Mouse (Mus musculus): Measurements from ENCODE around the gene Gm13691. TPM values are rescaled to one million over a fixed set of nuclear protein-coding genes. Genes with fewer than 3 reads are reported as not detected.
"Not testable (repeated sequence)": the region's sequence is repeated elsewhere in the genome, so short reads cannot be mapped to it uniquely, and the experiment has no call there.

Gene Gm13691
- polyA plus RNA-seq (2015; fragmentation: Nextera tagmentation; extraction: Ambion mirVana) = not detected in 2 replicates

DNA sequence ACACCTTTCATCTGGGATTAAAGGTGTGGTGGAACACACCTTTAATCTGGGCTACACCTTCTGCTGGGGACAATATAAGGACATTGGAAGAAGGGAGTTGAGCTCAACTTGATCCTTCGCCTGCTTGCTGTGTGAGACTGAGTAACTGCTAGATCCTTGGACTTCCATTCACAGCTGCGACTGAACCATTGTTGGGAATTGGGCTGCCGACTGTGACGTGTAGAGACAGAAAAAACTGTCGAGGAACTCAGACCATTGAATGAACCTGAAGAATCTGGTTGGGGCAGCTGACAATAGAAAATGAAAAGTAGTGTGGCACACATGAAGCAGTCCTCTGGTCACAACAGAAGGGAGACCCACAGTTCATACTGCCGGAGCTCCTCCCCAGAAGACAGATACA, at the start of gene Gm13691:
TSS of gene Gm13691 (plus strand) at position 301 of the 400 bp plus-strand sequence.
- not testable (repeated sequence) for H3K36me3 ChIP-seq (ENCODE audit: control insufficient read depth, insufficient read depth); H3K9ac ChIP-seq (ENCODE audit: low read length); H3K4me1 ChIP-seq (ENCODE audit: control insufficient read depth, insufficient read depth, low read length); H3K9me3 ChIP-seq (replicated peaks; ENCODE audit: control insufficient read depth, low read length); H3K4me3 ChIP-seq (ENCODE audit: low read length); ATAC-seq (replicated peaks; ENCODE audit: extremely low read depth, insufficient read depth, low FRiP score); H3K27me3 ChIP-seq (ENCODE audit: control insufficient read depth, insufficient read depth, low read length); H3K27ac ChIP-seq (ENCODE audit: low read length); H3K4me2 ChIP-seq (ENCODE audit: low read depth, low read length)
- WGBS = no CpG with 5 or more reads among the region's 6 CpGs

DNA sequence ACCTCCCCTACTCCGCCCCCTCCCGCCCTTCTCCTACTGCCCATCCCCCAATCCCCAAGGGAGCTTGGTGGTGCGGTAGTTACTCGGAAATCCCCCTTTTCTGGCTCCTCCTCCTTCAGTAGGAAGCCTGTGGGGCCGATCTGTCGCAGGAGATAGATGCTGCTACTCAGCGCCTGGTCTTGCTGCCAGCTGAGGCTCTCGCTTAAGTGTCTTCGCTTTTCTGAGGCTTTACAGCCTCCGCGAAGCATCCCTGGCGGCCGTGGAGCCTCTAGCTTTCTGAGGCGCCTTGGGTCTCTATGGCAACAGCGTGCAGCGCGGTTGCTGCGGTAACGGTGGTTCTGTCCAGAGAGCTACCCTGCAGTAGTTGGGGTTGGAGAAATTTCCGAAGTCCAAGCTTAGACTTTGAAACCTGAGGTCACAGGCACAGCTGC, 49.4 kb upstream of the Gm13691 start, which contains the start of gene Zswim2:
TSS of gene Zswim2 (minus strand) at position 298 of the 431 bp plus-strand sequence.
- Histone ChIP-seq H3K27me3 (ENCODE audit: control insufficient read depth, insufficient read depth, low read length) (no peaks in the 10 kb centered on the region), H3K36me3 (ENCODE audit: control insufficient read depth, insufficient read depth) (no peaks in the 10 kb centered on the region), H3K4me2 (ENCODE audit: low read depth, low read length) (peak within 1 kb of the TSS; percentile 59), H3K4me3 (ENCODE audit: low read length) (peak within 1 kb of the TSS; percentile 33), H3K27ac (ENCODE audit: low read length) (no peak within 1 kb of the TSS), H3K4me1 (ENCODE audit: control insufficient read depth, insufficient read depth, low read length) (peaks cover 4% of the 10 kb centered on the region), H3K9ac (ENCODE audit: low read length) (no peak within 1 kb of the TSS), H3K9me3 (replicated peaks; ENCODE audit: control insufficient read depth, low read length) (no peaks in the 10 kb centered on the region)
- 0 out of 2 replicates have a peak, but pooled peaks have one; percentile 45 for ATAC-seq (replicated peaks; ENCODE audit: extremely low read depth, insufficient read depth, low FRiP score)
- WGBS = 2% methylated on average over 20 of the region's 20 CpGs

GRCm38 (mm10) chr2:83941378-83941777, 49.0 kb upstream of the Gm13691 start:
- Histone ChIP-seq H3K9me3 (replicated peaks; ENCODE audit: control insufficient read depth, low read length) (no peaks in the 10 kb centered on the region), H3K27ac (ENCODE audit: low read length) (no peak overlapping the region), H3K27me3 (ENCODE audit: control insufficient read depth, insufficient read depth, low read length) (no peaks in the 10 kb centered on the region), H3K9ac (ENCODE audit: low read length) (no peak overlapping the region), H3K4me3 (ENCODE audit: low read length) (peak overlapping the region; percentile 33; the same call in 1 of the 2 replicates), H3K36me3 (ENCODE audit: control insufficient read depth, insufficient read depth) (no peaks in the 10 kb centered on the region), H3K4me2 (ENCODE audit: low read depth, low read length) (peak overlapping the region; percentile 59), H3K4me1 (ENCODE audit: control insufficient read depth, insufficient read depth, low read length) (peaks cover 4% of the 10 kb centered on the region)
- ATAC-seq (replicated peaks; ENCODE audit: extremely low read depth, insufficient read depth, low FRiP score) = no peak
- WGBS = 46% methylated on average over 3 of the region's 3 CpGs

DNA sequence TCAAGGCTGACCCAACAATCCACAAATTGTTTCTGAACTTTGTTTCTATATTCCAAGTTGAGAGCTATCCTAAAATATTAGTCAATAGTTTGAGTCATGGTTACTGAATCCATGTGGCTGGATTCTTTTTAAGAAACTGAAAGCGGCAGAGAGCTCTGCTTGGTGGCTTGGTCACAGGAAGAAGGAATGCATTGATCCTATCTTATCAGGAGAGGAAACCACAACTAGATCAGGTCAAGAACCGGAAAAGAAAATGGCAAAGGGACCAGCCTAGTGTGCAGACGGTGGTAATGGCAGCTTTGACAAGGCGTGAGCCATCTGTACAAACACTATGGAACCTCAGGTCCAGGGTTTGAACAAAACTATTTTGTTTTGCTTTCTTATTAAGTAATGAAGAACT, 48.6 kb upstream of the Gm13691 start:
- Histone ChIP-seq H3K36me3 (ENCODE audit: control insufficient read depth, insufficient read depth) (no peaks in the 10 kb centered on the region), H3K27ac (ENCODE audit: low read length) (no peak overlapping the region), H3K4me1 (ENCODE audit: control insufficient read depth, insufficient read depth, low read length) (peaks cover 4% of the 10 kb centered on the region), H3K4me2 (ENCODE audit: low read depth, low read length) (no peak overlapping the region), H3K9me3 (replicated peaks; ENCODE audit: control insufficient read depth, low read length) (no peaks in the 10 kb centered on the region), H3K9ac (ENCODE audit: low read length) (no peak overlapping the region), H3K27me3 (ENCODE audit: control insufficient read depth, insufficient read depth, low read length) (no peaks in the 10 kb centered on the region), H3K4me3 (ENCODE audit: low read length) (no peak overlapping the region)
- 37% methylated on average over 4 of the region's 4 CpGs for WGBS
- no peak for ATAC-seq (replicated peaks; ENCODE audit: extremely low read depth, insufficient read depth, low FRiP score)

DNA sequence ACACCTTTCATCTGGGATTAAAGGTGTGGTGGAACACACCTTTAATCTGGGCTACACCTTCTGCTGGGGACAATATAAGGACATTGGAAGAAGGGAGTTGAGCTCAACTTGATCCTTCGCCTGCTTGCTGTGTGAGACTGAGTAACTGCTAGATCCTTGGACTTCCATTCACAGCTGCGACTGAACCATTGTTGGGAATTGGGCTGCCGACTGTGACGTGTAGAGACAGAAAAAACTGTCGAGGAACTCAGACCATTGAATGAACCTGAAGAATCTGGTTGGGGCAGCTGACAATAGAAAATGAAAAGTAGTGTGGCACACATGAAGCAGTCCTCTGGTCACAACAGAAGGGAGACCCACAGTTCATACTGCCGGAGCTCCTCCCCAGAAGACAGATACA, 35.0 kb upstream of the Gm13691 start, which contains the start of gene Gm13698:
TSS of gene Gm13698 (plus strand) at position 301 of the 400 bp plus-strand sequence.
- H3K27ac ChIP-seq (ENCODE audit: low read length); H3K9ac ChIP-seq (ENCODE audit: low read length); H3K4me1 ChIP-seq (ENCODE audit: control insufficient read depth, insufficient read depth, low read length); H3K4me3 ChIP-seq (ENCODE audit: low read length); H3K9me3 ChIP-seq (replicated peaks; ENCODE audit: control insufficient read depth, low read length); ATAC-seq (replicated peaks; ENCODE audit: extremely low read depth, insufficient read depth, low FRiP score); H3K36me3 ChIP-seq (ENCODE audit: control insufficient read depth, insufficient read depth); H3K4me2 ChIP-seq (ENCODE audit: low read depth, low read length); H3K27me3 ChIP-seq (ENCODE audit: control insufficient read depth, insufficient read depth, low read length): not testable (repeated sequence)
- WGBS = no CpG with 5 or more reads among the region's 6 CpGs

DNA sequence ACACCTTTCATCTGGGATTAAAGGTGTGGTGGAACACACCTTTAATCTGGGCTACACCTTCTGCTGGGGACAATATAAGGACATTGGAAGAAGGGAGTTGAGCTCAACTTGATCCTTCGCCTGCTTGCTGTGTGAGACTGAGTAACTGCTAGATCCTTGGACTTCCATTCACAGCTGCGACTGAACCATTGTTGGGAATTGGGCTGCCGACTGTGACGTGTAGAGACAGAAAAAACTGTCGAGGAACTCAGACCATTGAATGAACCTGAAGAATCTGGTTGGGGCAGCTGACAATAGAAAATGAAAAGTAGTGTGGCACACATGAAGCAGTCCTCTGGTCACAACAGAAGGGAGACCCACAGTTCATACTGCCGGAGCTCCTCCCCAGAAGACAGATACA, 29.1 kb upstream of the Gm13691 start, which contains the start of gene Gm13693:
TSS of gene Gm13693 (plus strand) at position 301 of the 400 bp plus-strand sequence.
- not testable (repeated sequence) for H3K9ac ChIP-seq (ENCODE audit: low read length); H3K4me1 ChIP-seq (ENCODE audit: control insufficient read depth, insufficient read depth, low read length); H3K27ac ChIP-seq (ENCODE audit: low read length); H3K36me3 ChIP-seq (ENCODE audit: control insufficient read depth, insufficient read depth); H3K4me3 ChIP-seq (ENCODE audit: low read length); H3K27me3 ChIP-seq (ENCODE audit: control insufficient read depth, insufficient read depth, low read length); ATAC-seq (replicated peaks; ENCODE audit: extremely low read depth, insufficient read depth, low FRiP score); H3K9me3 ChIP-seq (replicated peaks; ENCODE audit: control insufficient read depth, low read length); H3K4me2 ChIP-seq (ENCODE audit: low read depth, low read length)
- no CpG with 5 or more reads among the region's 6 CpGs for WGBS

- H3K4me1 ChIP-seq (ENCODE audit: control insufficient read depth, insufficient read depth, low read length); H3K9ac ChIP-seq (ENCODE audit: low read length); H3K36me3 ChIP-seq (ENCODE audit: control insufficient read depth, insufficient read depth); H3K4me3 ChIP-seq (ENCODE audit: low read length); H3K9me3 ChIP-seq (replicated peaks; ENCODE audit: control insufficient read depth, low read length); H3K4me2 ChIP-seq (ENCODE audit: low read depth, low read length); H3K27me3 ChIP-seq (ENCODE audit: control insufficient read depth, insufficient read depth, low read length); H3K27ac ChIP-seq (ENCODE audit: low read length); ATAC-seq (replicated peaks; ENCODE audit: extremely low read depth, insufficient read depth, low FRiP score): not testable (repeated sequence)
- WGBS = no CpG with 5 or more reads among the region's 6 CpGs
Measured at GRCm38 (mm10) chr2:83967013-83967412, 23.3 kb upstream of the Gm13691 start, which contains the start of gene Gm13695. Gm13695 (plus strand) TSS chr2:83967313.

GRCm38 (mm10) chr2:83972823-83973222, 17.5 kb upstream of the Gm13691 start, which contains the start of gene Gm13696:
Gm13696 (plus strand) TSS chr2:83973123.
- H3K4me1 ChIP-seq (ENCODE audit: control insufficient read depth, insufficient read depth, low read length); H3K4me3 ChIP-seq (ENCODE audit: low read length); H3K36me3 ChIP-seq (ENCODE audit: control insufficient read depth, insufficient read depth); H3K4me2 ChIP-seq (ENCODE audit: low read depth, low read length); H3K27me3 ChIP-seq (ENCODE audit: control insufficient read depth, insufficient read depth, low read length); H3K9me3 ChIP-seq (replicated peaks; ENCODE audit: control insufficient read depth, low read length); H3K9ac ChIP-seq (ENCODE audit: low read length); ATAC-seq (replicated peaks; ENCODE audit: extremely low read depth, insufficient read depth, low FRiP score); H3K27ac ChIP-seq (ENCODE audit: low read length): not testable (repeated sequence)
- WGBS = no CpG with 5 or more reads among the region's 6 CpGs

- H3K9ac ChIP-seq (ENCODE audit: low read length); H3K36me3 ChIP-seq (ENCODE audit: control insufficient read depth, insufficient read depth); H3K27ac ChIP-seq (ENCODE audit: low read length); H3K4me3 ChIP-seq (ENCODE audit: low read length); H3K4me1 ChIP-seq (ENCODE audit: control insufficient read depth, insufficient read depth, low read length); H3K27me3 ChIP-seq (ENCODE audit: control insufficient read depth, insufficient read depth, low read length); H3K9me3 ChIP-seq (replicated peaks; ENCODE audit: control insufficient read depth, low read length); ATAC-seq (replicated peaks; ENCODE audit: extremely low read depth, insufficient read depth, low FRiP score); H3K4me2 ChIP-seq (ENCODE audit: low read depth, low read length): not testable (repeated sequence)
- no CpG with 5 or more reads among the region's 6 CpGs for WGBS
Measured at GRCm38 (mm10) chr2:83978633-83979032, 11.7 kb upstream of the Gm13691 start, which contains the start of gene Gm13694. Gm13694 (plus strand) TSS chr2:83978933.

Measured in heart, embryonic 16.5 days (tissue).